Mouse (Mus musculus) limb, embryonic 15.5 days (tissue): Measurements from ENCODE around the gene Plcl1. TPM values are rescaled to one million over a fixed set of nuclear protein-coding genes. Genes with fewer than 3 reads are reported as not detected.

Experiments
- ATAC-seq: fragments of 200-750 bp; cut with Nextera tagmentation; 2 replicates; pipeline ENCODE4 v1.8.0; 2017; ENCODE audit warnings: low read depth, moderate TSS enrichment; ENCODE audit not compliant: insufficient number of reproducible peaks, low FRiP score, low TSS enrichment
- H3K27ac ChIP-seq: fragments of 300-500 bp; sonication (generic); 2 replicates; pipeline ENCODE4 v1.5.1; 2015; ENCODE audit warnings: moderate library complexity, mild to moderate bottlenecking, inconsistent platforms
- H3K27me3 ChIP-seq: fragments of 300-500 bp; sonication (generic); 2 replicates; pipeline ENCODE4 v1.6.1; 2015; ENCODE audit warnings: inconsistent platforms
- H3K36me3 ChIP-seq: fragments of 300-500 bp; sonication (generic); 2 replicates; pipeline ENCODE4 v1.6.1; 2015; ENCODE audit warnings: inconsistent platforms
- H3K4me1 ChIP-seq: fragments of 300-500 bp; sonication (generic); 2 replicates; pipeline ENCODE4 v1.6.1; 2015; ENCODE audit warnings: inconsistent platforms
- H3K4me2 ChIP-seq: fragments of 300-500 bp; sonication (generic); 2 replicates; pipeline ENCODE4 v1.6.1; 2015; ENCODE audit warnings: mild to moderate bottlenecking, inconsistent platforms
- H3K4me3 ChIP-seq: fragments of 300-500 bp; sonication (generic); 2 replicates; pipeline ENCODE4 v1.5.1; 2015; ENCODE audit warnings: mild to moderate bottlenecking, inconsistent platforms
- H3K9ac ChIP-seq: fragments of 300-500 bp; sonication (generic); 2 replicates; pipeline ENCODE4 v1.6.1; 2015; ENCODE audit warnings: inconsistent platforms
- H3K9me3 ChIP-seq: fragments of 300-500 bp; sonication (generic); 2 replicates; pipeline ENCODE4 v1.6.1; 2016; ENCODE audit warnings: inconsistent platforms
- WGBS: fragments of 180-500 bp; shearing (Covaris S2); methylation state at CpG from one replicate; pipeline ENCODE4 v1.1.7; 2015; 5-methylcytosine and 5-hydroxymethylcytosine counted together
- polyA plus RNA-seq: library from polyadenylated mRNA; unstranded; fragments of >200 nt; fragmentation: Nextera tagmentation; extraction: Ambion mirVana; gene quantifications from 2 replicates; pipeline ENCODE4 v1.2.1, GENCODE M21; 2015

Gene Plcl1
- polyA plus RNA-seq, 1 experiment from 2014 or later = 2.4 TPM

DNA sequence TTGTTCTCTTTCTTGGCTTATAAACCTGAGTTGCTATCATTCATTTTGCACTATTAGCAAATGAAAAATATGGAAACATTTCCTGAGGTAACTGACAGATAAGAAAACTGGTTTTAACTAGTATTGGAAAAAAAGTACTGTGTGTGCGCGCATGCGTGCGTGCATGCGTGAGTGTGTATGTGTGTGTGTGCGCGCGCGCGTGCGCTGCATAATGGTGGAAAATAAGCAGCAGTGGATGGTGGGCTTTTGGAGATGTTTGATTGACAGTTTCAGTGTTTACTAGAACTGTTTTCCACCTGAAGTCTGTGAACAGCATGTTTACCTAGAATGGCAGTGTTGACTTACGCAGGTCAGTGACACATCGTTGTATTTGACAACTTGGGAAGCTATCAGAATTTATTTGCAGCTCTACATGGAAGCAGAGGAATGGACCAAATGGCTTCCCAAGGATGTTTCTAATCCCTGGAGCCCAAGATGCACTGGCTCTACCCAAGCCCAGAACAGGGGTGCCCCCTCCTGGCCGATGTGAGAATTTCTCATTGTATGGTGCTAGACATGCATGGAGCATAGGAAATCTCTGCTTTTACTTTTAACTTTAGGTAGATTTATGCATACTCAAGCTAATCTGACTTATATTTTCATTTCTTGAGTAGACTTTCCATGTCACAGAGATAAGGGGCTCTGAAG lies 330.5 kb downstream of the Plcl1 start:
- no peaks in the 10 kb centered on the region for H3K4me1 ChIP-seq
- no peak overlapping the region for H3K9ac ChIP-seq
- no peaks in the 10 kb centered on the region for H3K27me3 ChIP-seq
- H3K36me3 ChIP-seq = no peaks in the 10 kb centered on the region
- no peak overlapping the region for H3K4me2 ChIP-seq
- H3K27ac ChIP-seq = no peak overlapping the region
- ATAC-seq = no peak
- H3K9me3 ChIP-seq = no peaks in the 10 kb centered on the region
- no peak overlapping the region for H3K4me3 ChIP-seq
- 87% methylated on average over 14 of the region's 14 CpGs for WGBS

DNA sequence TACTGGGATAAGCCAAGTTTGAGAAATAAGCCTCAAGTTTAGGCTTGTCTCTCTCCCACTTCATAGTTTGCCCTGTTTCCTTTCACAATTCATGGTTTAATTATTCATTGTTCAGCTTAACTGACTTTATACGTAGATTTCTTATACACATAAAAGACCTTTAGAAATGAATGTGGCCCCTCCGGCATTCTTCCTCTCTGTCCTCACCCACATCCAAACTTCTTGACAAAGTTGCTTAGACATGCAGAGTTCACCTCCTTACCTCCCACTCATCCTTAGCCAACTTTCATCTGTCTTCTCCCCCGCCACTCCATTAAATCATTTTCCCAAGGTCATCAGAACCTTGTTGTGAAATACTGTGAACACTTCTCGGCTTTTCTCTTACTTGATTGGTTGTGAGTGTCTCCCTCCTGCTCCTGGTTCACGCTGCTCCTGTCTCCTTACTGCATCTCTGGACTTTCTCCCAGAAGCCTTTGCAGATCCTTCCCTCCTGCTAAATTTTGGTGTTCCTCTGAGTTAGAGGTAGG lies 331.1 kb downstream of the Plcl1 start:
- no peak for ATAC-seq
- H3K9me3 ChIP-seq = no peaks in the 10 kb centered on the region
- H3K4me3 ChIP-seq = no peak overlapping the region
- H3K36me3 ChIP-seq = no peaks in the 10 kb centered on the region
- H3K27me3 ChIP-seq = no peaks in the 10 kb centered on the region
- H3K27ac ChIP-seq = no peak overlapping the region
- H3K4me2 ChIP-seq = no peak overlapping the region
- no peak overlapping the region for H3K9ac ChIP-seq
- WGBS = 53% methylated on average over 5 of the region's 5 CpGs
- H3K4me1 ChIP-seq = 0 out of 2 replicates have a peak, but pooled peaks cover under 1% of the 10 kb centered on the region

DNA sequence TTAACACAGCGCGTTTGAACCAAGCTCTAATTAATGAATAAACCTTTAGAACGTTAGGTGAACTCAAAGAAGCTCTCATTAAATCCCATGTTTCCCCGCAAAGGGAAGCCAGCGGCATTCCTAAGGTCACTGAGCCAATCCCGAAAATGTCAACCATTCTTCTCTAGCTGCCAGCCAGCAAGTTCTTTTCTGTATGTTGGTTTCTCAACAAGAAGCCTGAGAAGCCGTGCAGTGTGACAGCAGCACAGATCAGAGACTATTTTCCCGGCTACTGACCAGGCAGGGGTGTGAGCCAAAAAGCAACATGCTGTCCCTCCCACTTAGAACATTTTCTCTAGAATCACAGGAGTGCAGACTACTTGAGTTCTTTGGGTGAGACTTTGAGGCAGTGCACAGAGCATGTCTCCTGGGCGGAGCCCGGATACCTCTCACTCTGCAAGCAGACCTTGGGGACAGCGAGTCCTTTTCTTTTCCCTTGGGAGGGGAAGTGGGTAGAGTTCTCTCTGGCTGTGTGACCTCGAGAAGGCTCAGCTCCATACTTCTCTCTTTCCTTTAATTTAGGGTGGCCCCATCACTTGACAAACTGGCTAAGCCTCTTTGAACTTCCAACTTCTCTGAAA lies 333.1 kb downstream of the Plcl1 start:
- H3K36me3 ChIP-seq = no peaks in the 10 kb centered on the region
- no peak overlapping the region for H3K27ac ChIP-seq
- no peak overlapping the region for H3K4me3 ChIP-seq
- no peak overlapping the region for H3K9ac ChIP-seq
- no peaks in the 10 kb centered on the region for H3K9me3 ChIP-seq
- ATAC-seq = no peak
- H3K4me1 ChIP-seq = 0 out of 2 replicates have a peak, but pooled peaks cover 4% of the 10 kb centered on the region
- no peaks in the 10 kb centered on the region for H3K27me3 ChIP-seq
- no peak overlapping the region for H3K4me2 ChIP-seq
- WGBS = 52% methylated on average over 12 of the region's 12 CpGs

DNA sequence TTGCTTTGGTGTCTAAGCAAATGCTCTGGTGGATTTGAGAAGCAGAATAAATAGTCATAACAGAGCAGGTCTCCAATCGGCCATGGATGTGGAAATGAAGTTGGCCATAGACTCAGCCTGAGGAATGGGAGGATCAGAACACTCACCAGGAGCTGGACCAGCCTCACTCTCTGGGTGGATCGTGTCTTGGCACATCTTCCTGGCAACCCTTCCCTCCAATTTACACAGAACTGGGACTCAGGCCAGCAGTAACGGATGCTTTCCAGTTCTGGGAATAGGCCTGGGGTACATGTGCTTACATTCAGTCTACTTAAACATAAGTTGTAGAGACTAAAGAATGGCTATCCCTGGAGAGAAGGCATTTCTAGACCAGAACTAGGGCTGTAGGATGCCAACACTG lies 336.2 kb downstream of the Plcl1 start:
- no peak overlapping the region for H3K4me2 ChIP-seq
- no peaks in the 10 kb centered on the region for H3K36me3 ChIP-seq
- no peaks in the 10 kb centered on the region for H3K27me3 ChIP-seq
- H3K4me3 ChIP-seq = no peak overlapping the region
- WGBS = 38% methylated on average over 3 of the region's 3 CpGs
- ATAC-seq = peak; percentile 58; the same call in 1 of the 2 replicates
- H3K4me1 ChIP-seq = 0 out of 2 replicates have a peak, but pooled peaks cover 4% of the 10 kb centered on the region
- no peak overlapping the region for H3K9ac ChIP-seq
- no peaks in the 10 kb centered on the region for H3K9me3 ChIP-seq
- no peak overlapping the region for H3K27ac ChIP-seq

DNA sequence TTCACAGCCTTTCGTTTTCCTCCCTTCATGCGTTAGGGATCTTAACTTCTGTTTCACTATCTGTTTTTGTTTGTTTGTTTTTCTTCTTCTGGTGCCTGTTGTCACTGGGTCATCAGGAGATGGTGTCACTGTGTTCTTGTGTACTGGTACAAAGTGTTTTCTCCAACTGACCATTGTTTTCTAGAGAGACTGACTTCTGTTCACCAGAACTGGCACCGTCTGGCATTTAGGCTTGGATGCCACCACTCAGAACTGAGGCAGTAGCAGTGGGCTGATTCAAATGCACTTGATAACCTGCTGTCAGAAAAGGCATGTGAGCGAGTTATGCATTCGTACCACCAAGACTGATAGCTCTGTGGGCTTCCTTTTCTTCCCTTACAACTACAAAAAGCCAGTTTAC lies 342.8 kb downstream of the Plcl1 start:
- Histone ChIP-seq H3K4me2 (no peak overlapping the region), H3K4me1 (no peaks in the 10 kb centered on the region), H3K27ac (no peak overlapping the region), H3K9me3 (no peaks in the 10 kb centered on the region), H3K4me3 (no peak overlapping the region), H3K27me3 (no peaks in the 10 kb centered on the region), H3K36me3 (no peaks in the 10 kb centered on the region), H3K9ac (no peak overlapping the region)
- WGBS = 62% methylated on average over 5 of the region's 5 CpGs
- no peak for ATAC-seq

DNA sequence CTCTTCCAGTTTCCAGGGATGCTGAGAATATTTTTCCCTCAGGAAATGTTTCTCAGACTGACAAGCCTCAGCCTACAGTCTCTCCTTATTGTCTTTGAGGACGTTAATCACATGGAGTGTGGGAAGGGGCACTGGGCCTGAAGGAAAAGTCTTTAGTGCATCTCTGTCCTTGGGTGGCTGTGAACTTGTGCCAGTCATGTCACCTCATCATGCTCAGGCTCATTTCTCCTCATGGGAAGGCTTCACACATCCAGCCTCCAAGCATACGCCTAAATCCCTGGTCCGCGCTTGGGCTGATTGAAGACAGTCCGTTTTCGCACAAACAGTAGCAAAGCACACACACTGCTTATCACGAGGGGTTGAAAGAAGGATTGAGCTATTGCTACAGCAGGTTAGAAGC lies 344.0 kb downstream of the Plcl1 start:
- 86% methylated on average over 7 of the region's 7 CpGs for WGBS
- H3K9me3 ChIP-seq = no peaks in the 10 kb centered on the region

DNA sequence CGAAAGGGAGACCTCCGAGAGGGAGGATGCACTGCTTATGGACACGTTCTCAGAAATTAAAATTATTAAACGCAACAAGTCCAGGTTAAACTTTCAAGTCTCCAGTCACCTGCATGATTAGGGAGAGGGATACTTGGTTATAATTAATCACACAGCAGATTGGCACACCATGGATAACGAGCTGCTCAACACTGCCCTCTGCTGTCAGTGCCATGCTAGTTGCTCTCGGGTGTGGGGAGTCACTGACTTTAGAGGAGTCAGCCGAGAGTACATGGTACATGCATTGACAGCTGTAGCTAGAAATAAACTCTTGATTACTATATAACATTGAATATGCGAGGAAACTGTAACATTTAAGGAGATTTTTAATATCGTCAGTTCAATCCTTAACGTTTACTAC lies 350.0 kb downstream of the Plcl1 start:
- H3K27me3 ChIP-seq = no peaks in the 10 kb centered on the region
- no peak overlapping the region for H3K27ac ChIP-seq
- H3K9me3 ChIP-seq = no peaks in the 10 kb centered on the region
- 58% methylated on average over 10 of the region's 10 CpGs for WGBS
- no peak overlapping the region for H3K9ac ChIP-seq
- no peak overlapping the region for H3K4me3 ChIP-seq
- no peaks in the 10 kb centered on the region for H3K4me1 ChIP-seq
- no peak overlapping the region for H3K4me2 ChIP-seq
- no peaks in the 10 kb centered on the region for H3K36me3 ChIP-seq
- no peak for ATAC-seq

More for the DNA sequence above, 344.0 kb downstream of the Plcl1 start:
- Histone ChIP-seq H3K9ac (no peak overlapping the region), H3K27ac (no peak overlapping the region), H3K36me3 (no peaks in the 10 kb centered on the region), H3K4me3 (no peak overlapping the region), H3K27me3 (no peaks in the 10 kb centered on the region), H3K4me1 (no peaks in the 10 kb centered on the region), H3K4me2 (no peak overlapping the region)
- no peak for ATAC-seq

DNA sequence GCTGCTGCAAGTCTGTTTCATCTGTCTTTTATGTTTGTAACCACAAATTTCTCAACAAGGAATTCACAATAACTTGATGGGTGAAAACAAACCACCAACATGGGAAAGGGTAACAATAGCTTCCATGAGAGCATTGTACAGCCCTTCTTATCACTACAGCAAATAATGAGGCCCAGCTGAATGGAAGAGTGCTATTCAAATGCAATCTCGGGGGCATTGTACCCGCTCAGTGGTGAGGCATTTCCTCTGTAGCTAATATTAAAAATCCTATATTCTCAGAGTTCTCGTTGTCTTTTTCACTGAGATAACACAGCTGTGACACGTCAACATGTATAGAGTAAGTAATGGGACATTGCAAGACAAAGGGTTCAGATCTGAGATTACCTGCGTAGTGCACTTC lies 356.6 kb downstream of the Plcl1 start:
- Histone ChIP-seq H3K27me3 (no peaks in the 10 kb centered on the region), H3K36me3 (no peaks in the 10 kb centered on the region), H3K4me1 (no peaks in the 10 kb centered on the region), H3K4me2 (no peak overlapping the region), H3K27ac (no peak overlapping the region), H3K9me3 (no peaks in the 10 kb centered on the region), H3K4me3 (no peak overlapping the region), H3K9ac (no peak overlapping the region)
- 83% methylated on average over 5 of the region's 5 CpGs for WGBS
- ATAC-seq = no peak

DNA sequence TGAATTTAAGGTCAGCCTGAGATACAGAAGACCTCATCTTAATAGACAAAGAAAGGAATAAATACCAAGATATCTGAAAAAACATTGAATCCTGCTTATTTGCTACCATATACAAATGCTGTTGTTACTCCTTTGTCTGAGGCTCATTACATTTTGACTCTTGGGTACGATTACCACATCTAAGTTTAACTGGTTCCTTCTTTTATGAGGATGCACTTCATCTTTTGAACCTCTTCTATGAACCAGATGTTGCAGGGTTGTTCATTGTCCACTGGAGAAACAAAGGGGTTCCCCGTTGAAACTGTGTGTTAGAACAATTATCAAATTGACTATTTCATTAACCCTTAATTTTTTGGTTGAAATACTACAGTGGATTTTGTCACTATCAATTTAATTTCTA lies 357.4 kb downstream of the Plcl1 start:
- H3K4me3 ChIP-seq = no peak overlapping the region
- no peaks in the 10 kb centered on the region for H3K9me3 ChIP-seq
- H3K27ac ChIP-seq = no peak overlapping the region
- no peaks in the 10 kb centered on the region for H3K36me3 ChIP-seq
- no peak overlapping the region for H3K4me2 ChIP-seq
- whole genome bisulfite sequencing = 74% methylated on average over 2 of the region's 2 CpGs
- H3K27me3 ChIP-seq = no peaks in the 10 kb centered on the region
- no peak for ATAC-seq
- no peak overlapping the region for H3K9ac ChIP-seq
- H3K4me1 ChIP-seq = no peaks in the 10 kb centered on the region

DNA sequence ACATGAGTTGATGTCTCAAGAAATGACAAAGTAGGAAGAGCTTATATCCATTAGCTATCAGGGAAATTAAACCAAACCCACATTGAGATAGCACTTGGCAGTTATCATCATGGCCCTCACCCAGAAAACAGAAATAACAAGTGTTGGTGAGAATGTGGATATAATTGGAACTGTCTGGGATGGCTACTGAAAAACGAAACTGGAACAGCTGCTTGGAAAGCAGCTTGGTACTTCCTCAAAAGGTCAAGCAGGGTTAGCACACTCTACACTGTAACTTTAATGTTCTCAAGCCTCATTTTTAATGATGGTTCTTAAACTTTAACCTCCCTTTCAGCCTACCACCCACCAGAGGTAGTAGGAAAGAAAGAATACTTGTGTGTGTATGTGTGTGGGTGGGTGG lies 361.0 kb downstream of the Plcl1 start:
- H3K4me1 ChIP-seq = no peaks in the 10 kb centered on the region
- H3K27me3 ChIP-seq = no peaks in the 10 kb centered on the region
- no peak overlapping the region for H3K27ac ChIP-seq
- no peak overlapping the region for H3K4me3 ChIP-seq
- H3K4me2 ChIP-seq = no peak overlapping the region
- H3K9ac ChIP-seq = no peak overlapping the region
- no peaks in the 10 kb centered on the region for H3K9me3 ChIP-seq
- no peaks in the 10 kb centered on the region for H3K36me3 ChIP-seq
- ATAC-seq = no peak
- WGBS = 38% methylated on average over 1 of the region's 1 CpGs

DNA sequence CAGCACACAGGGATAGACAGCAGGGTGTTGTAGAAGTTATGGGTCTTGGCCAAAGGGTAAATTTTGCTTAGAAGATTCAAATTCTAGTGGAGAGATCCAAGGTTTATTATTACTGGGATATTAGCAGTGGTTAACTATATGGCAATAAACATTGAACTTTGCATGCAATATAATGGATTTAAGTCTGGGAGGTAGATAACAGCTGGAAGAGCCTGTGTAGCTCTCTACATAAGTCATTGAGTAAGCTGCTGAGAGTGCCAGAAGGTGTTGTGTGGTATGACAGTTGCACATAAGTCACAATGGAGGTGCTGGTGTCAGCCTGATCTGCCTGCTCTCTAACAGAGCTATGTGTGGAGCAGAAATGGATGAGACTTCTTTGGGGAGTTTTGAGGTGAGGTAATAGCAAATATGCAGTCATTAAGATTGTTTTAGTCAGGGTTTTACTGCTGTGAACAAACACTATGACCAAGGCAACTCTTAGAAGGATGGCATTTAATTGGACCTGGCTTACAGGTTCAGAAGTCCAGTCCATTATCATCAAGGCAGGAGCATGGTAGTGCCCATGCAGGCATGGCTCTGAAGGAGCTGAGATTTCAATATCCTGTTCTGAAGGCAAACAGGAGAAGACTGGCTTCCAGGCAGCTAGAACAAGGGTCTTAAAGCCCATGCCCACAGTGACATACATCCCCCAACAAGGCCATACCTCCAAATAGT lies 364.5 kb downstream of the Plcl1 start:
- no peak for ATAC-seq
- no peaks in the 10 kb centered on the region for H3K36me3 ChIP-seq
- H3K27ac ChIP-seq = no peak overlapping the region

DNA sequence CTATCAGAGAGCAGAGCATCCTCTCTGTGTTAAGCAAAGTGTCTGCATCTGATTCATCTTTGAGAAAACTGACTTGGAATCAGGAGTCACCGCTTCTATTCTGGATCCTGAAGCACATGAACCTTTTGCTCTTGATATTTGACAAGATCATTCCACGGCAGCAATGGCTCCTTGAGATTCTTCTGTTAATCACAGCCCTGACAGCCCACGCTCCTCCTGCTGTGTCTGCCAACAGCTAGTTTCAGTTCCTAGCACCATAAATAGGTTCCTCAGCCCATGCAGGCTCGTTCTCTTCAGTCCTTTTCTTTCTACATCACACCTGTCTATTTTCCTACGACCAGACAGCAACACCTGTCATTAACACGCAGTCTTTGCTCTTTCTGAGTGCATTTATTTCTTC lies 387.1 kb downstream of the Plcl1 start:
- 47% methylated on average over 6 of the region's 6 CpGs for WGBS
- Histone ChIP-seq H3K4me1 (no peaks in the 10 kb centered on the region), H3K4me3 (no peak overlapping the region), H3K36me3 (no peaks in the 10 kb centered on the region), H3K27me3 (no peaks in the 10 kb centered on the region), H3K4me2 (no peak overlapping the region), H3K27ac (no peak overlapping the region), H3K9ac (no peak overlapping the region), H3K9me3 (no peaks in the 10 kb centered on the region)
- ATAC-seq = no peak

More for the DNA sequence above, 364.5 kb downstream of the Plcl1 start:
- no peaks in the 10 kb centered on the region for H3K27me3 ChIP-seq
- H3K9ac ChIP-seq = no peak overlapping the region
- no peaks in the 10 kb centered on the region for H3K4me1 ChIP-seq
- H3K9me3 ChIP-seq = no peaks in the 10 kb centered on the region
- H3K4me2 ChIP-seq = no peak overlapping the region
- H3K4me3 ChIP-seq = no peak overlapping the region
